Mouse (Mus musculus): ENCODE measurements at regions not wholly inside any gene's neighbourhood (a gene's known extent, or its start where the extent isn't known, plus 50 kb on each side); places are given as distances from the start of the nearest gene placed in this dataset.
"Not testable (repeated sequence)": the region's sequence is repeated elsewhere in the genome, so short reads cannot be mapped to it uniquely, and the experiment has no call there.

DNA sequence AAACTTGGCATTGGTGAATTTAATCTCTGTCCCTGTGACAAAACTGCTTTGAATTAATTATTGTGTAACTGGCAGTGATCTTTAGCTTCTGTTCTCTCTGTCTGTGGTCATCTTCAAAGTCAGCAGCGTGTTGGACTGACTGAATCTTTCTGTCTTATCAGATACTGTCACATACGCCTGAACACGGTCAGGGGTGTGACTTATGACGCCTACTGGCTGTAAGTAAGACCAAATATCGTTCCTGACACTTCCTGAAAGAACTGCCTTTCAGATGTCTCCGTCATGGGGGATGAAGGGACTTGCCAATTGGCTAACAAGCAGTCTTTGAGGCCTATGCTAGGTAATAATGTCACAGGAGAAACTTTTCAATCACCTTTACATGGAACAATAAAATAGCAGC is 402.2 kb downstream of the Gabrg2 start:
- H3K36me3 ChIP-seq (ENCODE audit: control insufficient read depth, insufficient read depth, low read length): no peaks in the 10 kb centered on the region
- H3K4me3 ChIP-seq (ENCODE audit: low read length): no peak overlapping the region
- H3K4me1 ChIP-seq (ENCODE audit: control insufficient read depth, insufficient read depth, low read length): no peaks in the 10 kb centered on the region
- H3K27me3 ChIP-seq (ENCODE audit: control insufficient read depth, insufficient read depth, low read length): no peaks in the 10 kb centered on the region
- H3K4me2 ChIP-seq (replicated peaks; ENCODE audit: low read depth, low read length): no peak overlapping the region
- H3K9ac ChIP-seq (ENCODE audit: low read depth, low read length): no peak overlapping the region
- H3K27ac ChIP-seq (ENCODE audit: low read depth, low read length): no peak overlapping the region
- ATAC-seq (ENCODE audit: low FRiP score, low TSS enrichment): no peak
- H3K9me3 ChIP-seq (ENCODE audit: control insufficient read depth, low read length): no peaks in the 10 kb centered on the region
- 28% methylated on average over 6 of the region's 6 CpGs for WGBS

DNA sequence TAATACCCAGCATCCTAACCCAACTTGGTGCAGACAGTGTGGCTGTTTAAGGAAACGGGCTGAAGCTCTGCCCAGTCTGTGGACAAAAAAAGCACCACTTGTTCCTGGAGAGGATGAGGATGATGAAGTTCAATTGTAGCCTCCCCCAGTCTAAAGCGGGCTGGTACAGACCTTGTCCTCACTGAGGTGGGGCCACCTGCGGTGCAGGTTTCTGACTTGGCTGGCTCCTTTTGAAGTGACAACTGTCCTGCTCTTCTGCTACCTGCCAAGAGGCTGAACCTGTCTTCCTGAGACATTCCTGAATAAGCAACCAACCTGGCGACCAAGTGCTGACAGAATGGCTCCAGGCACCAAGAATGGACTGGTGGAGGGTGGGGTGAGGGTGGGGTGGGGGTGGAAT is 409.2 kb downstream of the Gabrg2 start:
- WGBS: 74% methylated on average over 4 of the region's 4 CpGs
- not testable (repeated sequence) for ATAC-seq (ENCODE audit: low FRiP score, low TSS enrichment); H3K27me3 ChIP-seq (ENCODE audit: control insufficient read depth, insufficient read depth, low read length); H3K4me2 ChIP-seq (replicated peaks; ENCODE audit: low read depth, low read length); H3K36me3 ChIP-seq (ENCODE audit: control insufficient read depth, insufficient read depth, low read length); H3K9ac ChIP-seq (ENCODE audit: low read depth, low read length); H3K4me3 ChIP-seq (ENCODE audit: low read length); H3K4me1 ChIP-seq (ENCODE audit: control insufficient read depth, insufficient read depth, low read length); H3K27ac ChIP-seq (ENCODE audit: low read depth, low read length); H3K9me3 ChIP-seq (ENCODE audit: control insufficient read depth, low read length)
